Mouse (Mus musculus) regulatory T cell (primary cell): ENCODE measurements around the gene Fut1.

ENCODE experiments used
- in situ Hi-C: fragments of 300-600 bp; cut with MboI, MseI; formaldehyde crosslinking; loops from one replicate; pipeline ENCODE4 v1.15.1; 2025; ENCODE audit warnings: high pct_unique_total_duplicates

Fut1 gene

DNA sequence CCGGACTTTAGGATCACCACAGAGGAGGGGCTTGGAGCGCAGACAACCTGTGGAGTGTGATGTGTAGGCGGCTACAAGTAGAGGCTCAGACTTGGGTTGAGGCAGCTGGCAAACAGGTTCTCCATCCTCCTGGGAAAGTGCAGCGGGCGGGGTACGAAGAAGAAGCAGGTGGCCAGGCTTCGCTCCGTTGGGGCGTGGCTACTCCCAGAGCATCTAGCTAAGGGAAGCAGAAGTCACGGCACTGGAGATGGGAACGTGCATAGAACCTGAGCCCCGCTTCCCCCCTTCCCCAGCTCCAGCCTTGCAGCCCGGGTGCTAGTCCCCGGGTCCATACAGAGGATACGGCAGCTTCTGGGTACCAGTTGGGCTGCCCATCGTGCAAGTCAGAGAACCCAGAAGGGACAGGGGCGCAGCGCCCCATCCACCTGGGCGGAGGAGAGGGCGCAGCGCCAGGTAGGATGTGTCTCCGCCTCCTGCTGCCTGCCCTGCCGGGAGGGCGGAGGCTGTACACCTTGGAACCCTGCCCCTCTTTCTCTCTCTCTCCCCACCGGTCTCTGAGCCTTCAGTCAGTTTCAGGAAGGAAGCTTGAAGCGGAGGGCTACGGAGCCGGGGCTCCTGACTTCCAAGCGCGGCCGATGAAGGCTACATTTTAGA, at the start of gene Fut1:
TSS of gene Fut1 (plus strand) at position 248 of the 654 bp plus-strand sequence.
- in situ Hi-C loops = no loop called here

DNA sequence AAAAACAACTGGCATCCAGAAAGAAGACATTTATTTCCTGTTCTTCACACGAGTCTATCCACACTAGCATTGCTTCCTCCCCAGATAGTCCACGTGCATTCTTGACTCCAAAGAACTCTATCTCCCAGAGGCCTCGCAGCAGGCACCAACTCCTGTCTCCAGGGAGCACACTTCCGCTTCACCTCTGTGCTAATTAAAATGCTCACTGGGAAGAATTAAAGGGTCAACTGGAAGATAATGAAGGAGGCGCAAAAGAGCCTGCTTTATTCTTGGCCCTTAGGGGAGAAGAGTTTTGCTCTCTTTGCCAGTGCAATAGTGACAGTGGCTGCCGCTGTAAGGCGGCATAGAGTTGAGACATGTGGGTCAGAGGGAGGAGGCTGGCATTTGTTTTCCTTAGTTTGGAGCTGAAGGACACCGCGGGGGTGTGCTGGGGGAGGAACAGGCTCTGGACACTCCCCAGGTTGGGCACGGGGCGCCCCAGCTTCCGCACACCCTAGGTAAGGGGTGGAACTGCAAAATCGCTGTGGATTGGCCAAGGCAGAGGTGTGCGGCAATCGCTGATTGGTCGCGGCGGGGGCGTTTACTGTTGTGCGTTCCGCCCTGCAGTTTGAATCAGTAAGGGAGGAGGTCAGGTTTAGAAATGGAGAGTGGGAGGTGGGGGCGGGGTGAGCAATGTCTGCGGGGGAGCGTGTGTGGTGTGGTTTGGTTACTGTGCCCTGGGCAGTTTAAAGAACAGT, 49.1 kb upstream of the Fut1 start:
- in situ Hi-C loops = loop anchor here (10.0 kb wide), 2 partner anchors 93 to 643 kb away; partner anchors contain the start of gene Ap2a1

DNA sequence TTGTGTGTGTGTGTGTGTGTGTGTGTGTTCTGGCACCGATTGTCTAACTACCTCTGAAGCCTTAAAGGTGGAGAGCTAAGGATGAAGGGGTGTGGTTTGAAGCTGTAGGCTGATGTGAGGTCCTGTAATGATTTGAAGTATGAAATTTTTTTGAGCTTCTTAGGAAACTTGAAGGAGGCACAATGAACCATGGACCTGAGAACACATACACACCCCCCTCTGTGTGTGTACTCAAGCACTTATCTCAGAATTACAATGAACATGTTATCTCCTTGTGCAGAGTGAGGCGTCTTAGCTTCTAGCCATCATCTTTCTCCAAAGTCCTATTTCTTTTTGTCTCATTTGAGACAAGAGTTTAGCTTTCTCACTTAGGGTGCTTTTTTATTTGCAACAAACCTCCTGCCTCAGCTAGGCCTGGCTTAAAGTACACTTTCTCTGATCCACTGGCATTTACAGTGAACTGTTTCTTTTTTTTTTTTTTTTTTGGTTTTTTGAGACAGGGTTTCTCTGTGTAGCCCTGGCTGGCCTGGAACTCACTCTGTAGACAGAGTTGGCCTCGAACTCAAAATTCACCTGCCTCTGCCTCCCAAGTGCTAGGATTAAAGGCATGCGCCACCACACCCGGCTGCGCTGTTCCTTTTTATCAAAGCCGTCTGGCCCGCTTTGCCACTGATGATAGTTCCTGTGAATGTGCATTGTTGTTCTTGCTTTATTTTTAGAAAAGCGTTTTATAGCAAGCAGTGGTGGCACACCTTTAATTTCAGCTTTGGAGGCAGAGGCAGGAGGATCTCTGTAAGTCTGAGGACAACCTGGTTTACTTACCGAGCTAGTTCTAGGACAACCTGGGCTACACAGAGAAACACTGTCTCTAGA, 48.3 kb upstream of the Fut1 start:
- in situ Hi-C loops = loop anchor here (10.0 kb wide), 2 partner anchors 94 to 644 kb away; partner anchors contain the start of gene Ap2a1

DNA sequence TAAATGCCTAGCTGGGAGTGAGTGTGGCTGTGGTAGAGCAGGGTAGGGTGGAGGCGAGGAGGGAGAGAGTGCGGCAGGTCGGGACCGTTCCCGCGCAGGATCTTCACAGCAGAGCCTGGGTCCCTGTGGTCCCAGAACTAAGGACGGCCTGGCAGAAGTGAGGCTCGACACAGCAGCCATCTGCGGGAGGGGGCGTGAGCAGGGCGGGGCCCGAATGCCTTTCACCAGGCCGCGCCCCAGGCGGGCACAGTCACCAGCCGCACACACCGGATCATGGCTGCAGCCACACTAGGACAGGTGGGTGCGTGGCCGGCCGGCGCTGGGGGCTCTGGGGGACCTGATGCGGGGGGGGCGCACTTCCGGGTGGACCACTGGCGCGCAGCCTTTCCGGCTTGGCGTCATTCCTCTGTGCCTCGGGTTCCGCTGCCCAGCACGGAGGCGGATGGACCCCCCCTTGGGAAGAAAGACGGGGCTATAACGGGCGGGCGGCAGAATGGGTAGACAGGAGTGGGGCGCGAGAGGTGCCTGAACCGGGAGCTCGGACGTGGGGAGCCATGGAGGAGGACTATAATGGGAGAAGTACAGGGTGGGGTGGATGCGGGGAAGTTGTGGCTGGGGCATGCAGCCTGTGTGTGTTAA, 46.9 kb upstream of the Fut1 start, which contains the start of gene Bcat2:
TSS of gene Bcat2 (plus strand) at position 51 of the 639 bp plus-strand sequence.
- in situ Hi-C loops = no loop called here

DNA sequence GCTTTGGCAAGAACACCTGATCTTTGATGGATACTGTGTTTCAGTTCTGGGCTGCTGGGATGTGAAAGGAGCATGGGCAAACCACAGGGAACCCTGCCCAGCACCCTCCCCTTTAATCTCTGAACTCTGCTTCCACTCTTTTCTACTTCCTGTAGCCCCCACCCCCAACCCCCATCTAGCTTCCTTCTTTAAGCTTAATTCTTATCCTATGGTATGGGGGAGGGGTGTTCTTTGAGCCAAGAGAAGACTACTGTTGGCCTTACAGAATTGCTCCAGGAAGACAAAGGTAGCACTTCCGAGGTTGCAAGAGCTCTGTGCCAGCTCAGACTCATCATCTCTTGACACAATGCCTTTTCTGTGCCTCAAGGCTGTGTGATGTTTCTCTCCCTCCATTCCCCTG, 45.1 kb upstream of the Fut1 start:
- in situ Hi-C loops = no loop called here

DNA sequence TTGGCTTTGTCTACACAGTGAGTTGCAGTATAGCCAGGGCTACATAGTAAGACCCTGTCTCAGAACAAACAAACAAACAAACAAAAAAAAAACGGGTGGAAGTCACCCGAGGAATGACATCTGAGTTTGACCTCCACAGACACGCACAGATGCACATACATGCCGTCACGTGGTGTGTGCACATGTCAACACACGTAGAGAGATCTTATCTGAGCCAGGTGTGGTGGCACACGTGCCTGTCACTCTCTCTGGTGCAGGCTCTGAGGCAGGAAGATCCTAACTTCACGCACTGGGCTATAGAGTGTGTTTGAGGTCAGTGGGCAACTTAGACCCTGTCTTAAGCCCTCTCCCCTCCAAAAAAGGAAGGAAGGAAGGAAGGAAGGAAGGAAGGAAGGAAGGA, 43.1 kb upstream of the Fut1 start:
- in situ Hi-C loops = no loop called here

DNA sequence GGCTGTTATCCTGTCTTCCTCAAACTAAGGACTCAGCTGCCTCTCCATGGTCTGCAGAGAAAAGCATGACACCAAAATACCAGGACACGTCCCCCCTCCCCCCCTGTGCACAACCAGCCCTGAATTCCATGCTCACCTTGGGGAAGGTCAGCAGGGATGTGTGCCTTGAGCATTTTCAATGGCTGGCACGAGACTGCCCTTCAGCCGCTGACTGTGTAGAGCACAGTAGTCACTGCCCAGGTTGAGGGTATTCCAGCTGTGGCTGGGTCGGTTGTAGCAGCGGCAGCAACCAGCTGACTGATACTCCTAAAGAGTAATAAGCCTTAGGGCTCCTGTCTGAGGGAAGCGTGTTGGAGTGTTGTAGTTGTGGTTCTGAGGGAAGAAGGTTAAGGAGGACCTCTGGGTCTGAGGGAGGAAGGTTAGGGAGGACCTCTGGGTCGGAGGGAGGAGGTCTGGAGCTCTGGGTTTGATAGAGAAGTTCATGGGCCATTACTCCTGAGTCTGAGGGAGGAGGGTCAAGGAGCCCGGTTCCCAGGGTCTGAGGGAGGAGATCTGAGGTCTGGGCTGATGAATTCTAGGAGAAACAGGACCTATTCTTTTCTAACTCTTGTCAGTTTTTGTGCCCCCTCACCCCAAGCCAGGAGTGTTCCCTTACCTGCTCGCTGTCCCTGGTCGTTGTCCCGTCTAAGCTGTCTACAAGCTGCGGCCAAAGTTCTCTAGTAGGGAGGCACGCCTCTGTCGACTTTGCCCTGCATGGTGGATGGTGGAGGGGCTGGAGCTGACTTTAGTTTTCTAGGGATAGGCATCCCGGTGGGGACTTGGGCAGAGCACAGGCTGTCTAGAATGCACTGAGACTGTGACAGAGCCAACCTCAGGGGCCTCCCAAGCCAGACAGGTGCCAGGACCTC, 42.4 kb upstream of the Fut1 start:
- in situ Hi-C loops = no loop called here

DNA sequence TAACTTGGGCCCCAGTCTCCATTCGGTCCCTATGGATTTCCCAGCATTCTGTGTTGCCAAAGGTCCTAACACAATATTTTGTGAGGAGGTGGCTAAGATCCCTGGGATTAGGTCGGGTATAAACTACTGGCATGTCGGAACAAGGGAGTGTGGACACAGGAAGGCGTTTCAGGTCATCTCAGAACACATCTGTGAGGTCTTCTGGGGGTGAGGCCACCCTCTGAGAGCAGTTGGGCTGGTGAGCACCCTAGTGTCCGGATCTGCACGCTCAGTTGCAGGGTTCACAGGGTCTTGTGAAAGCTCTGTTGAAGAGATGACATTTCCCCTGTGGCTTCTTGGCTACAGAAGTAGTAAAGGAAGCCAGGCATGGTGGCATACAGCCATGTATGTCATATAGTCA, 31.2 kb upstream of the Fut1 start:
- in situ Hi-C loops = no loop called here

DNA sequence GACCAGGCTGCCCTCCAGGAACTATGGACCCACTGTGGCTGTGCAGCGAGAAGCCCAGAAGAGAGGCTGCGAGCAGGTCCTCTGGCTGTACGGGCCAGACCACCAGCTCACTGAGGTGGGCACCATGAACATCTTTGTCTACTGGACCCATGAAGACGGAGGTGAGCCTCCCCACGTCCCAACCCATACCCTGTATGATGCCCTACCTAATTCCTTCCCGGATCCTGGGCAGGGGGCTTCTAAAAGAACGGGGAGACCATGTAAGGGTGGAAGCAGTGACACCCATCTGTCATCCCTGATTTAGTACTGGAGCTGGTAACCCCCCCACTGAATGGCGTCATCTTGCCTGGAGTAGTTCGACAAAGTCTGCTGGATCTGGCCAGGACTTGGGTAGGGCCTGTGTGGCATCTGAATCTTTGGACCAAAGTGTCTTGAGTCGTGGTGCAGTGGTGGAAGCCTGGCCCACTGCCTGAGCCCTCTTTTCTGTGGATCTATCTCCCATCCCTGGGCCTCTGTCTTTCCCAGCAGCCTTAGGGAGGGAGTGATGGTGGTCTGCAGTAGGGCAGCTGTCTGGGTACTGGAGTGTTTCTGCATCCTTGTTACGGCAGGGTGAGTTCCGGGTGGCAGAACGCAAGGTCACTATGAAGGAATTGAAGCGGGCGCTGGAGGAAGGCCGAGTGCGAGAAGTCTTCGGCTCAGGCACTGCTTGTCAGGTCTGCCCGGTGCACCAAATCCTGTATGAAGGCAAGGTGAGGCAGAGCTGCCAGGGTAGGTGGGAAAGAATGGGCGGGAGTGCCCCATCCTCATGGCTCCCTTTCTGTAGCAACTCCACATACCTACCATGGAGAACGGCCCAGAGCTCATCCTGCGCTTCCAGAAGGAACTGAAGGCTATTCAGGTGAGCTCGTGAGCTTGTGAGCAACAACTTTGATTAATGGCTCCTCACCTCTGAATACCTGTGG, 29.2 kb upstream of the Fut1 start:
- in situ Hi-C loops = no loop called here

DNA sequence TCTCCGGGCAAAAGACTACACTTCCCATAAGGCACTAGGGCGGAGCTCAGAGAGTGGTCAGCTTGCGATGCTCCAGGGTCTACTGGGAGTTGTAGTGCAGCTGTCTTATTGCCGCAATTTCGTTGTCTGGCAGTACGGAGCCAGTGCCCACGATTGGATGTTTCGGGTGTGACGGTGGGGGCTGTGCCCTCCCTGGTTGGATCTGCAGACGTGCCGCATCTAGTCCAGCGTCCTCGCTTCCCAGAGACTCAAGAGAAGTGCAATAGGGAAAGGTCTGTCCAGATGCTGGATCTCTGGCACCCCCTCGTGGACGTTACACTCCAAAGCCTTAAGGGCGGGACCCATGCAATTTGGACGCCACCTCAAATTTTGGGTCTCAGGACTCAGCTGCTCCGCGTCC, 27.9 kb upstream of the Fut1 start:
- in situ Hi-C loops = no loop called here

DNA sequence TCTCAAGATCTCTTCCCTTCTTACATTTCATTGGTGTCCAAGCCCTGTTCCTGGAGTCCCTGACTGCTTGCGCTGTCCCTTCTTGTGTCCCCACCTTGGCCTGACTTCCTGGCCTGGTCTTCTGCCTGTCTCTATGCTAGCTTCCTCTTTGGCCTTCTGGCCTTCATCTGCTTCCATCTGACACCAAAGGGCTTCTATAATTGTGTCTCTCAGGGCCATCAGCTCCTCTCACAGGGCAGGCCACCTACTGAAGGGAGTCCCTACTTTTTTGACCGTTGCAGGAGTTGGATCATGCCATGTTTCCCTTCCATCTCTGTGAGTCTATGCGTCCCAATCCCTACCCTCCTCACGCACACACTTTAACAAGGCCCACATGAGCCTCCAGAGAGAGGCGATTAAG, 27.2 kb upstream of the Fut1 start:
- in situ Hi-C loops = no loop called here

DNA sequence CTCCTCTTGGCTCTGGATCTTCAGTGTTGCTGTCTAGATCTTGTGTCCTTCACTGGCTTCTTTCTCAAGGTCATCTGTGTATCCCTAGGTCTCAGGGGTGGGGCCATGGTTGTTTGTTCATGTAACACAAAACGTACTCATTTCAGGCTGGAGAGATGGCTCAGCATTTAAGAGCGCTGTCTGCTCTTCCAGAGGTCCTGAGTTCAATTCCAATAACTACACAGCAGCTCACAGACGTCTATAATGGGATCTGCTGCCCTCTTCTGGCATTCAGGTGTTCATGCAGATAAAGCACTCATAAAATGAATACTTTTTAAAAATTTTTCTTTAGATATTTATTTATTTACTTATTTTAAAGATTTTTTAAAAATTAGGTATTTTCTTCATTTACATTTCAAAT, 26.2 kb upstream of the Fut1 start:
- in situ Hi-C loops = no loop called here

DNA sequence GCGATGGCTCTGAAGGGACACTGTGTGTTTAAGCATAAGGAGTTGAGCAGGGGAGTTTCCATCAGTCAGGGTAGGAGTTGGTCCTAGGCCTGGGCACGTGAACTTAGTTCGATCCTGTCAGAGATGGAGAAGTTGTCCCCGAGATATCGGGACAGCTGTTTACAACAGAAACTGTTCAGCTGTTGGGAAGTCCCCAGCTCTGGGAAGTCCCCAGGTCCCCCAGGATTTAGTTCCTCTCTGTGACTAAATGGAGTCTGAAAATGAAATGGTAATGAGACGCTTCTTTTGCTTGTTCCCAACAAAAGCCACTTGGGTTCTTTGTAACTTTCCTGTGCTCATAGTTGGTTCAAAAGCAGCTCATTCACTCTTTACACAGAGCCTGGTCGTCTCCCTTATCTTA, 25.2 kb upstream of the Fut1 start:
- in situ Hi-C loops = no loop called here

DNA sequence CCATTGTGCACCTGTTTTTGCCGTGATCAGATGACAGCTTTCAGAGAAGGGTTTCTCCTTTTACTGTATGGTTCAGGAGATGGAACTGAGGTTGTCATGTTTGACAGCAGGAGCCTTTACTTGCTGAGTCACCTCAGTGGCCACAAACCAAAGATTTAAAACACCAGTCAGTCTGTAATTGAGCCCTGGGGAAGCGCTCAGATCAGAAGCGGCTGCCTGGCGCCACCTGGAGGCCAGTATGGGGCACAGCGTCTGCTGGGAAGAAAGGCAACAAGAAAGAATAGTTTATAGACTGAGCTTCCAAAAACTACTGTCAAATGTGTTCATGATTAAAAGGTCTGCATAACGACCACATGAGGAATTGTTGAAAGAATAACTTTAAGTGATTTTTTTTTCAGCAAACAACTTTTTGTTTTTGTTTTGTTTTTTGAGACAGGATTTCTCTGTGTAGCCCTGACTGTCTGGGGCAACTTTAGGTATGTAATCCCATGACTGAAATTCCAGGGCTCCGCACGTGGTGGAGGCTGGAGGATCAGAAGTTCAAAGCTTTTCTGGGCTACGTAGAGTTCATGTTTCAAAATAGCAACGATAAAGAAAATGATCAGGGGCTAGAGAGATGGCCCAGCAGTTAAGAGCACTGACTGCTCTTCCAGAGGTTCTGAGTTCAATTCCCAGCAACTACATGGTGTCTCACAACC, 23.8 kb upstream of the Fut1 start:
- in situ Hi-C loops = no loop called here

DNA sequence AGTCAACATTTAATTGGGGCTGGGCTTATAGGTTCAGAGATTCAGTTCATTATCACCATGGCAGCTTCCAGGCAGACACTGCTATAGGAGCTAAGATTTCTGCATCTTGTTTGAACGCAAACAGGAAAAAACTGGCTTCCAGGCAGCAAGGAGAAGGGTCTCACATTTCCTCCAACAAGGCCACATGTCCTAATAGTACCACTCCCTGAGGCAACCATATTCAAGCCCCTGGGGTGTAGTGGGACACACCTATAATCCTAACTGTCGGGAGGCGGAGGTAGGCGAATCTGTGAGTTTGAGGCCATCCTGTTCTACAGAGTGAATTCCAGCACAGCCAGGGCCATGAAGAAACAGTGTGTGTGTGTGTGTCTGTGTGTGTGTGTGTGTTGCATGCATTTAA, 21.9 kb upstream of the Fut1 start:
- in situ Hi-C loops = no loop called here

DNA sequence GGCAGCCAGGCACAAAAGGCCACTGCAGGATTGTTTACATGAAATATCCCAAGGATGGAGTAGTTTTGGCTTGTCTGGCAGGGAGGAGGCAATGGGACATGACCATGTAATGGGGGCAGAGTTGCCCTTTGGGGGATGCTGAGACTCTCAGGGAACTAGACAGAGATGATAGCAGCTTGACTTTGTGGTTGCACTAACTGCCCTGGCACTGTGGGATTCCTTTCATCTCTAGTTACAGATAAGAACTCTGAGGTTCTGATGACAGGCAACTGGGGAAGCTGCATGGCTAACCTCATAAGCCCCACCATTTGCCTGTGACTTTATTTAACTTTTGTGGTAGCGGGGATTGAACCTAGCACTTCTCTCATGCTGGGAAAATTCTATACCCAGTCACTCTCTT, 21.0 kb upstream of the Fut1 start:
- in situ Hi-C loops = no loop called here

DNA sequence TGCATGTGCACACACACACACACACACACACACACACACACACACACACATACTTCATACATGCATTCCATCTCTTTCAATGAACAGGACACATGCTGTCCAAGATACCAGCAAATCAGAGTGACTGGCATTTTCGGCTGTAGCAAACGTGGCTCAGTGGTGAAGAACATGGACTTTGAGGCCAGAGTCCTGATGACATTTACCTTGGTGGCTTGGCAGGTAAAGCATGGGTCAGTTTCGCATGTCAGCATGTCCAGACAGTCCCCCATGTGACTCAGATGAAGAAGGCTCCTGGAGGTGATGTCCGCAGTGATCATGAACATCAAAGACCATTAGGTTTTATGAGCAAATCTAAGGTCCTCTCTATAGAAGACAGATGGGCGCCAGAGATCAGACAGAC, 20.1 kb upstream of the Fut1 start:
- in situ Hi-C loops = no loop called here

DNA sequence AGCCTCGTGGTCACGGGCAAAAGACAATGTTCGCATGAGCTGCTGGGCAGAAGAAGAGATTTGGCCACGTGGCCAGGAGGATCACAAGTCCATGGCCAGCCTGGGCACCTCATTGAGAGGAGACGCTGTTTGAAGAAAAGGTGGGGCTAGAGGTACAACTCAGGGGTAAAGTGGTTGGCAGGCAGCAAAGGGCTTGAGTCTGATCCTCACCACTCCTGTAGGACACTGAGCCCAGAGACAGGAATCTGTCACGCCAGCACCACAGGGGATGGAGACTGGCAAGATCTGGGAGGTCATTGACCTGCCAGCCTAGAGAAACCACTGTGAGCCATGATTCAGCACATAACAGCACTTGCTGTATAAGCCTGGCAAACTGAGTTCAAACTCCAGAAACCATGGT, 19.6 kb upstream of the Fut1 start:
- in situ Hi-C loops = no loop called here
